Comparison of ENCODE assay signal across 30 mouse cellular contexts in genomic region chr7:25694104-25694503, GRCm38 (mm10). TPM values are rescaled to one million over a fixed set of nuclear protein-coding genes. Genes with fewer than 3 reads are reported as not detected.
DNase-seq lines count a peak whose midpoint lies in the region; ATAC-seq and TF ChIP-seq lines count a peak whose summit lies in the region.
"Had no signal": no experiment of that assay in that cellular context is flagged by ENCODE, and none has a peak within 500 bp of the region (broad histone marks: within the 10 kb centered on the region; RNA-seq: fewer than 3 reads in every experiment).

No protein-coding gene starts in this region.

- H3K27me3 ChIP-seq in forebrain, postnatal 0 days (ENCODE audit: insufficient read depth, low read length) = peaks cover 20% of the 10 kb centered on the region
- peaks cover 40% of the 10 kb centered on the region for H3K27me3 ChIP-seq in forebrain, embryonic 12.5 days
- H3K27me3 ChIP-seq in megakaryocyte, embryonic 14.5 days (replicated peaks) = no peaks in the 10 kb centered on the region
- peaks cover 19% of the 10 kb centered on the region for H3K27me3 ChIP-seq in midbrain, embryonic 14.5 days (ENCODE audit: control insufficient read depth, insufficient read depth, low read length)
- H3K27me3 ChIP-seq: heart, embryonic 12.5 days; Patski had no signal

- peak; percentile 55 for ATAC-seq in forebrain, postnatal 0 days
- ATAC-seq in forebrain, embryonic 12.5 days (ENCODE audit: low FRiP score) = no peak
- ATAC-seq in megakaryocyte, adult 5-6 weeks (ENCODE audit: poor library complexity, severe bottlenecking) = no peak
- no peak for ATAC-seq in midbrain, embryonic 14.5 days (ENCODE audit: low FRiP score, low TSS enrichment)
- ATAC-seq: forebrain, embryonic 13.5 days; Patski had no signal

- H3K4me1 ChIP-seq in forebrain, postnatal 0 days (ENCODE audit: insufficient read depth) = no peaks in the 10 kb centered on the region
- H3K4me1 ChIP-seq in forebrain, embryonic 12.5 days = peaks cover 9% of the 10 kb centered on the region
- H3K4me1 ChIP-seq in megakaryocyte, embryonic 14.5 days = peaks cover 89% of the 10 kb centered on the region
- H3K4me1 ChIP-seq in midbrain, embryonic 14.5 days (ENCODE audit: control insufficient read depth, insufficient read depth, low read length) = peaks cover 3% of the 10 kb centered on the region

- no peak overlapping the region for H3K4me3 ChIP-seq in forebrain, postnatal 0 days (ENCODE audit: low read depth, low read length)
- H3K4me3 ChIP-seq in forebrain, embryonic 12.5 days (replicated peaks) = no peak overlapping the region
- H3K4me3 ChIP-seq in megakaryocyte, embryonic 14.5 days (replicated peaks) = peak overlapping the region; percentile 81
- no peak overlapping the region for H3K4me3 ChIP-seq in midbrain, embryonic 14.5 days (replicated peaks; ENCODE audit: low read depth, low read length)
- H3K4me3 ChIP-seq: embryonic facial prominence, embryonic 13.5 days; forebrain, embryonic 13.5 days; heart, adult 2 months; heart, embryonic 12.5 days; kidney, embryonic 15.5 days; layer of hippocampus, adult 2 months; left cerebral cortex, adult 2 months; limb, embryonic 13.5 days; lung, embryonic 15.5 days had no signal

- DNase-seq in forebrain, postnatal 0 days = no peak
- DNase-seq in midbrain, embryonic 14.5 days = peak; percentile 54
- no peak for DNase-seq in adrenal gland, adult 2 months
- DNase-seq in frontal cortex, adult 2 months (ENCODE audit: extremely low spot score in 1 of 2, low spot score in 1 of 2) = no peak
- DNase-seq: adrenal gland, postnatal 25 days; cerebellum, adult 18-20 months; cerebellum, postnatal 10 days; heart, adult 2 months; heart, postnatal 4 days; kidney, adult 18-20 months; kidney, postnatal 25 days; right cerebral cortex, postnatal 4 days; thymus, adult 18-20 months; thymus, postnatal 25 days had no signal

- H3K36me3 ChIP-seq in forebrain, postnatal 0 days (ENCODE audit: insufficient read depth) = no peaks in the 10 kb centered on the region
- no peaks in the 10 kb centered on the region for H3K36me3 ChIP-seq in forebrain, embryonic 12.5 days (replicated peaks)
- peaks cover 91% of the 10 kb centered on the region for H3K36me3 ChIP-seq in megakaryocyte, embryonic 14.5 days (replicated peaks; ENCODE audit: low read length)
- no peaks in the 10 kb centered on the region for H3K36me3 ChIP-seq in midbrain, embryonic 14.5 days (ENCODE audit: control insufficient read depth, insufficient read depth, low read length)
- H3K36me3 ChIP-seq: limb, embryonic 13.5 days; lung, embryonic 15.5 days had no signal

- TF ChIP-seq CTCF in forebrain, postnatal 0 days (IDR thresholded peaks at IDR 0.05; ENCODE audit: low read depth) = no peak

- H3K27ac ChIP-seq in forebrain, postnatal 0 days (ENCODE audit: low read depth, low read length) = no peak overlapping the region
- no peak overlapping the region for H3K27ac ChIP-seq in forebrain, embryonic 12.5 days
- H3K27ac ChIP-seq in midbrain, embryonic 14.5 days (replicated peaks; ENCODE audit: low read depth, low read length) = no peak overlapping the region
- H3K27ac ChIP-seq: embryonic facial prominence, embryonic 13.5 days; forebrain, embryonic 13.5 days; heart, adult 2 months; kidney, embryonic 15.5 days; layer of hippocampus, adult 2 months; left cerebral cortex, adult 2 months; limb, embryonic 13.5 days; lung, embryonic 15.5 days; stomach, postnatal 0 days had no signal

- H3K9ac ChIP-seq in forebrain, postnatal 0 days = no peak overlapping the region
- no peak overlapping the region for H3K9ac ChIP-seq in forebrain, embryonic 12.5 days
- no peak overlapping the region for H3K9ac ChIP-seq in midbrain, embryonic 14.5 days (replicated peaks; ENCODE audit: low read length)
- H3K9ac ChIP-seq: embryonic facial prominence, embryonic 13.5 days; forebrain, embryonic 13.5 days; heart, embryonic 12.5 days; kidney, embryonic 15.5 days; limb, embryonic 13.5 days; lung, embryonic 15.5 days had no signal

- no peak overlapping the region for H3K4me2 ChIP-seq in forebrain, postnatal 0 days (ENCODE audit: low read depth)
- H3K4me2 ChIP-seq in forebrain, embryonic 12.5 days = no peak overlapping the region
- no peak overlapping the region for H3K4me2 ChIP-seq in midbrain, embryonic 14.5 days (ENCODE audit: low read length)
- H3K4me2 ChIP-seq: embryonic facial prominence, embryonic 13.5 days; forebrain, embryonic 13.5 days; heart, embryonic 12.5 days; kidney, embryonic 15.5 days; limb, embryonic 13.5 days; liver, embryonic 11.5 days; lung, embryonic 15.5 days had no signal

- H3K9me3 ChIP-seq in forebrain, postnatal 0 days (ENCODE audit: low read length) = no peaks in the 10 kb centered on the region
- H3K9me3 ChIP-seq in forebrain, embryonic 12.5 days = no peaks in the 10 kb centered on the region
- no peaks in the 10 kb centered on the region for H3K9me3 ChIP-seq in megakaryocyte, embryonic 14.5 days
- H3K9me3 ChIP-seq in midbrain, embryonic 14.5 days (ENCODE audit: control insufficient read depth, low read length) = no peaks in the 10 kb centered on the region
- H3K9me3 ChIP-seq: embryonic facial prominence, embryonic 13.5 days; forebrain, embryonic 13.5 days; heart, embryonic 12.5 days; kidney, embryonic 15.5 days; limb, embryonic 13.5 days; lung, embryonic 15.5 days had no signal

- 44% methylated on average over 8 of the region's 8 CpGs for WGBS in forebrain, postnatal 0 days
- 43% methylated on average over 8 of the region's 8 CpGs for WGBS in forebrain, embryonic 12.5 days
- 43% methylated on average over 8 of the region's 8 CpGs for WGBS in midbrain, embryonic 14.5 days

RNA-seq across cellular contexts. Expression of gene Tgfb1, which starts 7.3 kb away (rescaled TPM):
- 1.6 and 3.1 TPM in 2 replicates for total RNA-seq in forebrain, postnatal 0 days (2014; rRNA removed)
- polyA plus RNA-seq in forebrain, postnatal 0 days (2015; fragmentation: Nextera tagmentation; extraction: Ambion mirVana) = 0.39 and 0.56 TPM in 2 replicates
- polyA plus RNA-seq in forebrain, embryonic 12.5 days (2016; fragmentation: Nextera tagmentation; extraction: Ambion mirVana) = 1.3 and 1.6 TPM in 2 replicates
- polyA plus RNA-seq in megakaryocyte, embryonic 14.5 days (2012; ENCODE audit: insufficient read depth, low replicate concordance) = 4,315 and 7,169 TPM in 2 replicates
- 281 and 286 TPM in 2 replicates for total RNA-seq in megakaryocyte, adult 5-6 weeks (2015)
- 42.2 and 47.4 TPM in 2 replicates for total RNA-seq in megakaryocyte, adult 5-6 weeks (2017)
- 0.67 and 1.1 TPM in 2 replicates for polyA plus RNA-seq in midbrain, embryonic 14.5 days (2014; fragmentation: Nextera tagmentation; extraction: Ambion mirVana)
- total RNA-seq in adrenal gland, adult 2 months (2021) = 10 to 100 TPM; 30.2 to 36.6 TPM
- polyA plus RNA-seq in adrenal gland, adult 2 months (2012; rRNA removed) = 50.8 and 57.6 TPM in 2 replicates
- 7.0 and 7.2 TPM in 2 replicates for polyA plus RNA-seq in frontal cortex, adult 2 months (2012; rRNA removed)

RNA-seq across cellular contexts. Expression of gene B9d2, which starts 13.5 kb away (rescaled TPM):
- 15.7 and 15.8 TPM in 2 replicates for total RNA-seq in forebrain, postnatal 0 days (2014; rRNA removed)
- polyA plus RNA-seq in forebrain, postnatal 0 days (2015; fragmentation: Nextera tagmentation; extraction: Ambion mirVana) = 58.2 and 60.1 TPM in 2 replicates
- 31.3 and 31.6 TPM in 2 replicates for polyA plus RNA-seq in forebrain, embryonic 12.5 days (2016; fragmentation: Nextera tagmentation; extraction: Ambion mirVana)
- polyA plus RNA-seq in megakaryocyte, embryonic 14.5 days (2012; ENCODE audit: insufficient read depth, low replicate concordance) = 89.8 and 105 TPM in 2 replicates
- total RNA-seq in megakaryocyte, adult 5-6 weeks (2015) = 24.8 and 32.0 TPM in 2 replicates
- 26.7 and 44.6 TPM in 2 replicates for total RNA-seq in megakaryocyte, adult 5-6 weeks (2017)
- 44.3 and 47.9 TPM in 2 replicates for polyA plus RNA-seq in midbrain, embryonic 14.5 days (2014; fragmentation: Nextera tagmentation; extraction: Ambion mirVana)
- total RNA-seq in adrenal gland, adult 2 months (2021) = 10 to 100 TPM; 12.2 to 26.4 TPM
- 69.9 and 83.0 TPM in 2 replicates for polyA plus RNA-seq in adrenal gland, adult 2 months (2012; rRNA removed)
- 54.8 and 62.4 TPM in 2 replicates for polyA plus RNA-seq in frontal cortex, adult 2 months (2012; rRNA removed)

RNA-seq across cellular contexts. Expression of gene Tmem91, which starts 19.1 kb away (rescaled TPM):
- 32.8 and 40.3 TPM in 2 replicates for total RNA-seq in forebrain, postnatal 0 days (2014; rRNA removed)
- 40.9 and 61.4 TPM in 2 replicates for polyA plus RNA-seq in forebrain, postnatal 0 days (2015; fragmentation: Nextera tagmentation; extraction: Ambion mirVana)
- 3.2 and 4.0 TPM in 2 replicates for polyA plus RNA-seq in forebrain, embryonic 12.5 days (2016; fragmentation: Nextera tagmentation; extraction: Ambion mirVana)
- 4.3 and 4.7 TPM in 2 replicates for polyA plus RNA-seq in megakaryocyte, embryonic 14.5 days (2012; ENCODE audit: insufficient read depth, low replicate concordance)
- total RNA-seq in megakaryocyte, adult 5-6 weeks (2015) = 0.68 and 0.91 TPM in 2 replicates
- total RNA-seq in megakaryocyte, adult 5-6 weeks (2017) = not detected in 2 replicates
- 32.8 and 46.5 TPM in 2 replicates for polyA plus RNA-seq in midbrain, embryonic 14.5 days (2014; fragmentation: Nextera tagmentation; extraction: Ambion mirVana)
- total RNA-seq in adrenal gland, adult 2 months (2021) = under 1 TPM in 1 of 2 experiments, not detected in 1; 0.37 TPM
- polyA plus RNA-seq in adrenal gland, adult 2 months (2012; rRNA removed) = 0.67 and 1.1 TPM in 2 replicates
- polyA plus RNA-seq in frontal cortex, adult 2 months (2012; rRNA removed) = 49.8 and 52.0 TPM in 2 replicates
- total RNA-seq: adrenal gland, postnatal 25 days; gastrocnemius, adult 8-10 months; gastrocnemius, postnatal 4 days; heart, adult 2 months had no signal
- polyA plus RNA-seq: heart, adult 2 months had no signal

RNA-seq across cellular contexts. Expression of gene Ccdc97, which starts 24.8 kb away (rescaled TPM):
- total RNA-seq in forebrain, postnatal 0 days (2014; rRNA removed) = 21.1 and 37.6 TPM in 2 replicates
- polyA plus RNA-seq in forebrain, postnatal 0 days (2015; fragmentation: Nextera tagmentation; extraction: Ambion mirVana) = 31.7 and 32.0 TPM in 2 replicates
- polyA plus RNA-seq in forebrain, embryonic 12.5 days (2016; fragmentation: Nextera tagmentation; extraction: Ambion mirVana) = 29.0 and 35.7 TPM in 2 replicates
- 30.5 and 39.5 TPM in 2 replicates for polyA plus RNA-seq in megakaryocyte, embryonic 14.5 days (2012; ENCODE audit: insufficient read depth, low replicate concordance)
- total RNA-seq in megakaryocyte, adult 5-6 weeks (2015) = 30.5 and 30.9 TPM in 2 replicates
- 18.3 and 22.9 TPM in 2 replicates for total RNA-seq in megakaryocyte, adult 5-6 weeks (2017)
- polyA plus RNA-seq in midbrain, embryonic 14.5 days (2014; fragmentation: Nextera tagmentation; extraction: Ambion mirVana) = 38.3 and 47.7 TPM in 2 replicates
- total RNA-seq in adrenal gland, adult 2 months (2021) = 10 to 100 TPM; 47.4 to 50.9 TPM
- polyA plus RNA-seq in adrenal gland, adult 2 months (2012; rRNA removed) = 90.9 and 95.2 TPM in 2 replicates
- polyA plus RNA-seq in frontal cortex, adult 2 months (2012; rRNA removed) = 60.3 and 64.0 TPM in 2 replicates

RNA-seq across cellular contexts. Expression of gene Exosc5, which starts 35.1 kb away (rescaled TPM):
- total RNA-seq in forebrain, postnatal 0 days (2014; rRNA removed) = 22.9 and 24.9 TPM in 2 replicates
- 33.9 and 35.2 TPM in 2 replicates for polyA plus RNA-seq in forebrain, postnatal 0 days (2015; fragmentation: Nextera tagmentation; extraction: Ambion mirVana)
- polyA plus RNA-seq in forebrain, embryonic 12.5 days (2016; fragmentation: Nextera tagmentation; extraction: Ambion mirVana) = 49.8 and 51.1 TPM in 2 replicates
- 233 and 501 TPM in 2 replicates for polyA plus RNA-seq in megakaryocyte, embryonic 14.5 days (2012; ENCODE audit: insufficient read depth, low replicate concordance)
- total RNA-seq in megakaryocyte, adult 5-6 weeks (2015) = 31.5 and 33.7 TPM in 2 replicates
- total RNA-seq in megakaryocyte, adult 5-6 weeks (2017) = 19.4 and 20.9 TPM in 2 replicates
- 38.3 and 41.3 TPM in 2 replicates for polyA plus RNA-seq in midbrain, embryonic 14.5 days (2014; fragmentation: Nextera tagmentation; extraction: Ambion mirVana)
- total RNA-seq in adrenal gland, adult 2 months (2021) = 10 to 100 TPM; 42.5 to 44.0 TPM
- polyA plus RNA-seq in adrenal gland, adult 2 months (2012; rRNA removed) = 121 and 124 TPM in 2 replicates
- 33.9 TPM in 2 replicates for polyA plus RNA-seq in frontal cortex, adult 2 months (2012; rRNA removed)

Comparison
In these comparisons a context has a peak if more than half of its experiments do, and no peak if none do; other contexts are left out.
1. RNA of gene Tgfb1, which starts 7.3 kb away (polyA plus RNA-seq): 4,315 to 7,169 TPM in megakaryocyte, embryonic 14.5 days; 50.8 to 57.6 TPM in adrenal gland, adult 2 months, 7.0 to 7.2 TPM in frontal cortex, adult 2 months, 1.3 to 1.6 TPM in forebrain, embryonic 12.5 days, 0.67 to 1.1 TPM in midbrain, embryonic 14.5 days and 0.39 to 0.56 TPM in forebrain, postnatal 0 days; every median in the first group is over 10 times any median in the second.